Mouse (Mus musculus) frontal cortex, adult (tissue): ENCODE results near the gene Rab3d.

Experiments
- ATAC-seq: cut with Nextera tagmentation; 2 replicates; pipeline ENCODE4 v1.9.2; 2017; ENCODE audit warnings: mild to moderate bottlenecking, moderate library complexity, mixed read lengths; ENCODE audit not compliant: low TSS enrichment

Rab3d gene

DNA sequence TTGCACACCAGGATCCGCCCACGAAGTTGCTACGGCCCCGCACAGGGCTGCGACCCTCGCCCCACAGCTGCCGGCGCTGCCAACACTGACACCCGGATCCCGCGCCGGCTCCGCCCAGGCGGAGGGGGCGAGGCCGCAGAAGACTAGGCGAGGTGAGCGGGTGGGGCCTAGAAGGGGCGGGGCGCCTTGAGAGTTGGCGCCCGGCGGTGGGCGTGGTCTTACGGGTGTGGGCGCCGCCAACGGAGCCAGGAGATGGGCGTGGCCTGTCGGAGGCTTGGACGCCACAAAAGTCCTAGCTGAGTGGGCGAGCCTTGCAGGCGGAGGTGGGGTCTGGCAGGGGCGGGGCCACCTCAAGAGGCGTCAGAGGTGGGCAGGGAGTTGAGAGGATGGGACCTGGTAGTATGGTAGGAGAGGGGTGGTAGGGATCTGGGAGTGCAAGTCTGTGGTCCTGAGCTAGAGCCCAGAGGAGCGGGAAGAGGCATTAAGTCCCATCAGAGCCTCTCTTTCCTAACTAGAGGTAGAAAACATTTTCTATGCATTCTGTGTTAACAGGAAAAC is at the start of gene Rab3d:
Gene Rab3d (minus strand): TSS at position 158 of the 558 bp plus-strand sequence.
- ATAC-seq = peak; percentile 66

DNA sequence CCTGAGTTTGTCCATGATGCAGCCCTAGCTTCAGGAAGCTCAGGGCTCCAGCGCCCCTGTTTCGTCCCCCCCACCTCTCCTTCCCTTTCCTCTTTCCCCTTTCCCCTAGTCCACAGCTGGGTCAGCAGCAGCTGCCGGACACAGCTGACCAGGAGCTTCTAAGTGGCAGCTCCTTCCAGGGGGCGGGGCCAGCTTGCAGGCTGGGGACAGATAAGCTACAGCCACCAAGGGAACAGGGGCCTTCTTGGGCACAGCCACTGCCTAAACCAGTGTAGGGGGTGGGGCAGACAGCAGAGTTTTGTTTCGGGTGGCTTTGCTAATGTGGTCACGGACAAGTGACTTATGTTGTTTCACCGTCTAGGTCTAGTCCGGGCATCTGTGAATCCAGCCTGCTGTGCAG is 45.4 kb upstream of the Rab3d start, which contains the start of gene Epor:
Gene Epor (minus strand): TSS at position 90 of the 400 bp plus-strand sequence.
- ATAC-seq = no peak

GRCm38 (mm10) chr9:21962416-21963059 is 44.5 kb upstream of the Rab3d start:
- peak; percentile 72 for ATAC-seq

GRCm38 (mm10) chr9:21962010-21962409 is 44.0 kb upstream of the Rab3d start:
- ATAC-seq = peak; percentile 11; the same call in 1 of the 2 replicates

DNA sequence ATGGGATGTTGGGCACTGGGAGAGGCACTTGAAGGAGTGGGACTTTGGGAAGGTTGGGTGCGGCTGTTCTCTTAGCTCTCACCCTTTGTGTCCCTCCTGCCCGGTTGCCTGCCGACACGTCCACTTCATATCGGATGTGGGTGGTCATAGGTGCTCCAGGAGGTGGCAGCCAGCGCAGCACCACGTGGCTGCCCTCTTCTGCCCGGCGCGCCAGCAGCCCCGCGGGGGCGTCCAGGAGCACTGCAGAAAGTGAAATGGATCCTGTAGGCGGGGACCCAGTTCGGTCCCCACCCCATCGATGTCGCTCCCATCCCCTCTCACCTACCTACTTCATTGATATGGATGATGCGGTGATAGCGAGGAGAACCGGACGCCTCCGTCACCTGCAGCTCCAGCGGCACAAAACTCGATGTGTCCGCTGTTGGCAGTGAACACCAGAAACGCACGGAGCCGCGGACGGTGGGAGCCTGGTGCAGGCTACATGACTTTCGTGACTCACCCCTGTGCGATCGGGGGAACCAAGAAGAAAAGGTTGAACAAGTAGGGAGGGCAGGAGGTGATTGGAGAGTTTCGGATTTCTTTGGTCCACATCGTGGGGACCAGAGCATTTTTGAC is 43.5 kb upstream of the Rab3d start:
- peak; percentile 8 for ATAC-seq

DNA sequence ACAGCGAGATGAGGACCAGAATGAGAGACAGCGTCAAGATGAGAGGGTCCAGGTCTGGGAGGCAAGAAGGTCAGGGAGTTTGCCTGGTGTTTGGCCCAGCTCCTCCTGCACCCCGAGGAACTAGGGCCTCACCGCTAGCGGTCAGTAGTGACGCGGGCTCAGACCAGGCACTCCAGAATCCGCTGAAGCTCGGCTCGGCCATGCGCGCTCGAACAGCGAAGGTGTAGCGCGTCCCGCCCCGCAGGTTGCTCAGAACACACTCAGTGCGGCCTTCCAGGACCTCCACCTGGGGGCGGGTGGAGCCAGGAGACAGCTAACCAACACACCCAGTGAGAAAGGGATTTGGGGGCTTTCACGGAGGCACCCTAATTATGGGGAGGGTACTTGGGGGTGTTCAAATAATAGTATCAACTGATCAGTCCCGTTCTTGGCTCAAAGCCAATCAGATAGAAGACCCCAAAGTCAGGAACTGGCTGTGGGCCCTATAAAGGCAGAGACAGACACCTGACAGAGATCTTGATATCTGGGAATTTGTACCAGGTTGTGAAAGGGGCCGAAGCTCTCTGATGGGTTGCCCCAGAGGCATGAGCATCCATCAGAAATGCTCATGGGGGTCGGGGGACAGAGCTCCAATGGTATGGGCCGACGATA is 42.7 kb upstream of the Rab3d start:
- no peak for ATAC-seq

DNA sequence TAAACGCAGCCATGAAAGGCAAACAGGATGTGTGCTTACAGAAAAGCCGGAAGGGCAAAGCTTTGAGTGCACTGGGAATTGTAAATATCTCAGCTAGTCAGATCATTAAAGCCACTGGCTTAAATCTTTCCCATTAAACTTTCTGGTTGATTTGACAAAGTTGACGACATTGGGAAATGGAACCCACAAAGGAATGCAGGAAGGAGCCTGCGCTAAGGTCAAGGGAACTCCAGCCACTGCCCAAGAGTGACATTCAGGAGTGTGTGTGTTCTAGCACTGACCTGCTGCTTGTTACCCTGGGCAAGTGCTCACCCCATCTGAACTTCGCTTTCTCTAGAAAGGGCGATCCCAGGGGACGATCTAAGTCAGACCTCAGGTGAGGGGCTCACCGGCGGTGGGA is 42.1 kb upstream of the Rab3d start:
- no peak for ATAC-seq

GRCm38 (mm10) chr9:21959244-21959643 is 41.3 kb upstream of the Rab3d start:
- no peak for ATAC-seq

GRCm38 (mm10) chr9:21958372-21958771 is 40.4 kb upstream of the Rab3d start:
- no peak for ATAC-seq

GRCm38 (mm10) chr9:21955570-21956281 is 37.7 kb upstream of the Rab3d start, which contains the start of gene Swsap1:
Gene Swsap1, plus strand, starts transcription at chr9:21955755.
- peak; percentile 90 for ATAC-seq

GRCm38 (mm10) chr9:21955225-21955569 is 37.2 kb upstream of the Rab3d start:
- ATAC-seq = peak; percentile 22

- no peak for ATAC-seq
Measured at GRCm38 (mm10) chr9:21954635-21955034, 36.6 kb upstream of the Rab3d start.

GRCm38 (mm10) chr9:21953600-21953999 is 35.6 kb upstream of the Rab3d start:
- ATAC-seq = peak; percentile 28

DNA sequence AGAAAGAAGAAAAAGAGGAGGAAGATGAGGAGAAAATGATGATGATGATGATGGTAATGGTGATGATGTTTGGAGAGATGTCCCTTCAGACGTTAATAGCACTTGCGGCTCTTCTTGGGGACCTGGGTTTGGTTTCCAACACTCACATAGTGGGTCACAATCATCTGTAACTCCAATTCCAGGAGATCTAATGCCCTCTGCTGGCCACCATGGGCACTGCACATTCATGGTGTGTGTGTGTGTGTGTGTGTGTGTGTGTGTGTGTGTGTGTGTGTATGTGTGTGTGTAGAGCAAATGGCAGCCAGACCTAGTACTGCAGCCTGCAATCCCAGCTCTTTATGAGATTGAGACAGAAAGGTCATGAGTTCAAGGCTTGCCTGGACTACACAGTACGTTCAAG is 34.0 kb upstream of the Rab3d start:
- no peak for ATAC-seq

DNA sequence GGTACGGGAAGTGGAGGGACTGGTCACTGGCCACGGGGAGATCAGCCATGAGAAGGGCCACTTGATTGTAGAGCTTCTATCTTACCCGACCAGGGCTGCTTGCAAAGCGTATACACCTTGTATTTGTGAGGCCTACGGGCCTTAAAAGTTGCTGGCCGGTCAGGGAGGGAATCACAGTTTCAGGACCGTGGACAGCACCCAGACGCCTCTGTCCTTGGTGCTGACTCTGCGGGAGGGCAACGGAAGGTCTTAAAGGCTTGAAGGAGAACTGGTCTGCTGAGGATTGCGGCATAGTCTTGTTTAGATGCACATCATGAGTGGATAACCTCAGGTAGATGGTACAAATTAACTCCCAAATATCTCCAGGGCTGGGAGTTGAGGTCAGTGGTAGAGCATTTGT is 32.3 kb upstream of the Rab3d start:
- ATAC-seq = no peak

DNA sequence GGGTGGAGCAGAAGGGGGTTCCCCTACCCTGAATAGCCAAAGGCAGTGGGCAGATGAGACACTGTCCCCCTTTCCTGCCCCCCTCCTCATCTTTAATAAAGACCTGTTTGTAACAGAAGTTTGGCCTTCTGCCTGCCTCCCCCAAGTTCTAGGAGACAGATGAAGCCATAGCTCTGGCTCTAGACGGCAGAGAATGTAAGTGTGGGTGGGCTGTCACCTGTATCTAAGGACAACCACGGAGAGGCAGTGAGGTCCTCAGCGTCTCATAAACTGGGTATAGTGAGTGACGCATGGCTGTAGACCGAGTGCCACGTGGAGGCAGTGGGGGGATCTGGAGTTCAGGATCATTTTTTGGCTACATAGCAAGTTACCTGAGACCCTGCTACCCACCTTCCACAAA is 30.8 kb upstream of the Rab3d start:
- peak; percentile 50 for ATAC-seq

DNA sequence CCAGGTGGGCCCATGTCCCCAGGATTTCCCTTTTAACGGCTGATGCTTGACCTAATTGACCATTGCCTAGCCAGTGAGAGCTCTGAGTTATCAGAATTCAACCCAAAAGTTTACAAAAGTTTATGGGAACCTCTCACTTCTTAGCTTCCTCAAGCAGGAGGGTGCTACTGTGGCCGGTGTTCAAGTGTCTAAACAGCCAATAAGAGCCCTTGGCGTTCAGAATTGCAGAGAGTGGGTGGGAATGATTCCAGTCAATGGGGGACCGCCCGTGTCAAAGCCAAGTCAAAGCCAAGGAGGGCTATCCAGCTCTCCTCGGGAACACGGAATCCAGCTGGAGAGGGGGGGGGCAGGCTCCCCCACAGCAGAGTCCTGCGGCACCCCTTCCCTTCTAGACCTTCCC is 30.2 kb upstream of the Rab3d start:
- ATAC-seq = peak; percentile 14; the same call in 1 of the 2 replicates

DNA sequence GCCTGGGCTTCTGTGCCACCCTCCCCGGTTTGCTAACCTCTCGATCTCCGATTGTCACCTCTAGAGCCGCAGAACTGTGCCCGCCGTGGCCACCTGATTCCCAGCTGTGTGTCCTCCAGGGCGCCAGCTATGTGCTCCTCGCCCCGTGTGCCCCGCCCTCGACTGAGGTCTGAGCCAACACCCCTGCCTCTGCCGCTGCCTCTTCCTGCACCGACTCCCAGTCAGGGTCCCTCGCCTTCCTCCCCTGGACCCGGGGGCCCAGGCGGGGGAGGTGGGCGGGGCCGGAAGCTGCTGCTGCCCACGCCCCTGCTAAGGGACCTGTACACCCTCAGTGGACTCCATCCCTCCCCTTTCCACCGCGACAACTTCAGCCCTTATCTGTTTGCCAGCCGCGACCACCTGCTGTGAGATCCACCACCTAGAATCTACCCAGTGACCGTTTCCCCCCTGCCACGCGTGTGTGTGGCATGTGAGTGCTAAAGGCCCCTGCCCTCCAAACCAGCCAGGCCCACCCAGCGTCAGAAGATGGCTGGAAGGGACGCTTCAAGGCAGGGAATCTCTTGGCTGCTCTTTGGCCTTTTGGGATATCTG is 29.6 kb upstream of the Rab3d start:
- ATAC-seq = no peak

DNA sequence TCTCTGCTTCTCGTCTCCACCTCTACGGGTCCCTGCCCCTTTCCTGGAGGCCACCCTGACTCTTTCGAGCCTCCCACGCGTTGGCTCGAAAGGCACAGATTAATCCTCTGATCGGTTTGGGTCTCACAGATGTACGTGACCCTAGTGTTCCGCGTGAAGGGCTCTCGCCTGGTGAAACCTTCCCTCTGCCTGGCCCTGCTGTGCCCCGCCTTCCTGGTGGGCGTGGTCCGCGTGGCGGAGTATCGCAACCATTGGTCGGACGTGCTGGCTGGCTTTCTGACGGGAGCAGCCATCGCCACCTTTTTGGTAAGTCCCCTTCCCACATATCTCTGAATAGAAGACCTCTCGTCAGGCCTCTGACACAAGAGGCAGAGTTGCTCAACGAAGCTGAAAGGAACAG is 26.3 kb upstream of the Rab3d start:
- ATAC-seq = no peak

DNA sequence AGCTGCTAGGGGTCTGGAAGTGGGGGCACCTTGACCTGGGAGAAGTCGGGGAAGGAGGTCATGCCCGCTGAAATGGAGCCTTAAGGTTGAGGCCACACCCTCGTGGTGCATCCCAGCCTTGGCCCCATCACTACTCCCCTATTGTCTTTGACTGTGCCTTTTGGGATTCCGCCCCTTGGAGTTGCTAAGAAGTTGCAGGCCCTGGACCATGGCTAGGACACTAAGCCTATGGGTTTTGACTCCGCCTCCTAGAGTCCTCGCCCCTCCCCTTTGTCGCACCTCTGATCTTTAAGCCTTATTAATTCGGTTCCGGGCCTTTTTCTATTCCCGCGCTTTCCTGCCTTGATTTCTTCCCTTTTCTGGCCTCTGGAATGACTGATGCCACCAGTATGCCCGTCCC is 25.6 kb upstream of the Rab3d start:
- no peak for ATAC-seq

GRCm38 (mm10) chr9:21943046-21943445 is 25.1 kb upstream of the Rab3d start:
- ATAC-seq = no peak
